Mouse (Mus musculus) stomach, postnatal 0 days (tissue): ENCODE results near the gene Strc.

Experiments used
- CTCF ChIP-seq: IDR thresholded peaks from 2 replicates; pipeline ENCODE4 v1.5.1; 2016; ENCODE audit warnings: antibody characterized with exemption, low read depth, mild to moderate bottlenecking, moderate library complexity
- EP300 ChIP-seq: optimal IDR thresholded peaks from 2 replicates; pipeline ENCODE3; 2016; ENCODE audit warnings: antibody characterized with exemption

DNA sequence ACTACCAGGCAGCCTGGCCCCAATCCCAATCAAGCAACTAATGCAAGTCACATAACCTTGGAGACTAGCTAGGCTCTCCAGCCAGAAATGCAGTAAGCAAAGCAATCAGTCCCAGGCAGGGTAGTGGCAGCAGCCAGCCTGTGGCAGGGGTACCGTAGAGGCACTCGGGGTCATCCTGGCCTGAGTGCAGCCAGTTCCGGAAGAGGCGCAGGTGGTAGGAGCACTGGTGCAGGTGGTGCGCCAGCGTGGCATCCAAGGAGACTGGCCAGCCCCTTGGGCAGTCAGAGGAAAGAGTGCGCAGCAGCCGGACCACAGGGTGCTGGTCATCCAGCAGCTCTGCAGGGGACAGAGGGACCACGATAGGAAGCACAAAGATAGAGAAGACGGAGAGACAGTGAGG is 63.9 kb downstream of the Strc start:
- no peak for TF ChIP-seq CTCF
- no peak for TF ChIP-seq EP300
